Mouse (Mus musculus) lung, postnatal 0 days (tissue): ENCODE data around the gene Olfr1360.
"Not testable (repeated sequence)": the region's sequence is repeated elsewhere in the genome, so short reads cannot be mapped to it uniquely, and the experiment has no call there.

Source experiments
- CTCF ChIP-seq: IDR thresholded peaks from 2 replicates; pipeline ENCODE4 v1.5.1; 2016; ENCODE audit warnings: antibody characterized with exemption, mild to moderate bottlenecking
- EP300 ChIP-seq: IDR thresholded peaks from 2 replicates; pipeline ENCODE4 v1.6.1; 2016; ENCODE audit warnings: antibody characterized with exemption, mild to moderate bottlenecking, control low read depth

- TF ChIP-seq EP300, CTCF: not testable (repeated sequence)
Measured at GRCm38 (mm10) chr13:21717397-21718357, 40.5 kb upstream of the Olfr1360 start, which contains the start of gene Hist1h3h.
